Mouse (Mus musculus): ENCODE data around the gene Wnk4.
A peak's percentile ranks its signal among the peaks of the same experiment; 100 is the strongest.
"Not testable (repeated sequence)": the region's sequence is repeated elsewhere in the genome, so short reads cannot be mapped to it uniquely, and the experiment has no call there.

The Wnk4 gene

GRCm38 (mm10) chr11:101316501-101316917 is 56.1 kb downstream of the Wnk4 start:
- peak; percentile 54 for DNase-seq (ENCODE audit: low spot score)

- DNase-seq (ENCODE audit: low spot score), result no peak
Measured at GRCm38 (mm10) chr11:101323609-101324008, 63.2 kb downstream of the Wnk4 start.

- no peak for DNase-seq (ENCODE audit: low spot score)
Measured at GRCm38 (mm10) chr11:101324763-101325162, 64.4 kb downstream of the Wnk4 start, which contains the start of gene Aoc2. Gene Aoc2, plus strand, starts transcription at chr11:101325063.

GRCm38 (mm10) chr11:101325201-101325600 is 64.8 kb downstream of the Wnk4 start:
- not testable (repeated sequence) for DNase-seq (ENCODE audit: low spot score)

GRCm38 (mm10) chr11:101326147-101326546 is 65.8 kb downstream of the Wnk4 start:
- DNase-seq (ENCODE audit: low spot score), result no peak

All from spleen, adult 12 weeks (tissue).